Mouse (Mus musculus) left cerebral cortex, postnatal 25 days (tissue): ENCODE results near the gene Hook1. TPM values are rescaled to one million over a fixed set of nuclear protein-coding genes. Genes with fewer than 3 reads are reported as not detected.

Experiments used
- total RNA-seq, 2 experiments: library from RNA; stranded (reverse); gene quantifications; 2 replicates each; pipeline ENCODE4 v1.2.3; 2021

Hook1 gene
- total RNA-seq, 2 experiments from 2014 or later, result 75.1 to 81.0 TPM

Other genes starting within 250 kb of the Hook1 start
- 1 to 10 TPM; 1.0 to 1.4 TPM for gene Cyp2j13, start 110.3 kb downstream of the Hook1 start, total RNA-seq
- gene Cyp2j12, start 173.9 kb downstream of the Hook1 start, total RNA-seq, result 1 to 10 TPM; 1.8 to 2.5 TPM